Mouse (Mus musculus) lung, embryonic 16.5 days (tissue): Measurements from ENCODE around the gene Wdr27. TPM values are rescaled to one million over a fixed set of nuclear protein-coding genes. Genes with fewer than 3 reads are reported as not detected.
"Not testable (repeated sequence)": the region's sequence is repeated elsewhere in the genome, so short reads cannot be mapped to it uniquely, and the experiment has no call there.

Experiments used
- ATAC-seq: fragments of 200-750 bp; cut with Nextera tagmentation; 2 replicates; pipeline ENCODE4 v1.8.0; 2017; ENCODE audit warnings: low read depth, mild to moderate bottlenecking, moderate library complexity
- H3K27ac ChIP-seq: fragments of 300-500 bp; sonication (generic); 2 replicates; pipeline ENCODE4 v1.5.1; 2014; ENCODE audit warnings: mild to moderate bottlenecking, control low read depth, low read length
- H3K27me3 ChIP-seq: fragments of 300-500 bp; sonication (generic); 2 replicates; pipeline ENCODE4 v1.6.1; 2014; ENCODE audit warnings: low read depth, low read length, mixed read lengths; ENCODE audit not compliant: control insufficient read depth, insufficient read depth
- H3K36me3 ChIP-seq: fragments of 300-500 bp; sonication (generic); 2 replicates; pipeline ENCODE4 v1.6.1; 2014; ENCODE audit warnings: low read length; ENCODE audit not compliant: control insufficient read depth, insufficient read depth
- H3K4me1 ChIP-seq: fragments of 300-500 bp; sonication (generic); replicated peaks from 2 replicates; pipeline ENCODE4 v1.6.1; 2014; ENCODE audit warnings: low read length, mixed read lengths; ENCODE audit not compliant: control insufficient read depth, insufficient read depth
- H3K4me2 ChIP-seq: fragments of 300-500 bp; sonication (generic); 2 replicates; pipeline ENCODE4 v1.6.1; 2014; ENCODE audit warnings: low read depth, low read length, control low read depth
- H3K4me3 ChIP-seq: fragments of 300-500 bp; sonication (generic); 2 replicates; pipeline ENCODE4 v1.5.1; 2014; ENCODE audit warnings: mild to moderate bottlenecking, low read length, control low read depth
- H3K9ac ChIP-seq: fragments of 300-500 bp; sonication (generic); 2 replicates; pipeline ENCODE4 v1.6.1; 2014; ENCODE audit warnings: low read length, control low read depth
- H3K9me3 ChIP-seq: fragments of 300-500 bp; sonication (generic); 2 replicates; pipeline ENCODE4 v1.6.1; 2016; ENCODE audit warnings: low read length; ENCODE audit not compliant: control insufficient read depth
- WGBS: fragments of 180-500 bp; shearing (Covaris S2); extraction: QIAGEN DNeasy Blood & Tissue Kit; methylation state at CpG from one replicate; pipeline ENCODE4 v1.1.7; 2014; 5-methylcytosine and 5-hydroxymethylcytosine counted together
- polyA plus RNA-seq: library from polyadenylated mRNA; unstranded; fragments of >200 nt; fragmentation: Nextera tagmentation; extraction: Ambion mirVana; gene quantifications from 2 replicates; pipeline ENCODE4 v1.2.1, GENCODE M21; 2015

Gene Wdr27
- polyA plus RNA-seq, 1 experiment from 2014 or later: 11.1 TPM

GRCm38 (mm10) chr17:14935280-14935679, 7.7 kb downstream of the Wdr27 start:
- H3K4me1 ChIP-seq, H3K4me2 ChIP-seq, H3K9ac ChIP-seq, H3K9me3 ChIP-seq, H3K27me3 ChIP-seq, H3K4me3 ChIP-seq, H3K27ac ChIP-seq, ATAC-seq, H3K36me3 ChIP-seq: not testable (repeated sequence)
- WGBS: 70% methylated on average over 10 of the region's 14 CpGs

GRCm38 (mm10) chr17:14931469-14931868, 11.5 kb downstream of the Wdr27 start:
- Histone ChIP-seq H3K9ac (no peak overlapping the region), H3K9me3 (no peaks in the 10 kb centered on the region), H3K27ac (no peak overlapping the region), H3K4me2 (no peak overlapping the region), H3K36me3 (no peaks in the 10 kb centered on the region), H3K4me1 (no peaks in the 10 kb centered on the region), H3K27me3 (no peaks in the 10 kb centered on the region), H3K4me3 (no peak overlapping the region)
- no peak for ATAC-seq
- 73% methylated on average over 5 of the region's 5 CpGs for WGBS

- no peaks in the 10 kb centered on the region for H3K4me1 ChIP-seq
- 68% methylated on average over 7 of the region's 7 CpGs for WGBS
- no peak overlapping the region for H3K4me3 ChIP-seq
- no peak for ATAC-seq
- no peaks in the 10 kb centered on the region for H3K36me3 ChIP-seq
- H3K27me3 ChIP-seq: no peaks in the 10 kb centered on the region
- no peak overlapping the region for H3K27ac ChIP-seq
- no peak overlapping the region for H3K9ac ChIP-seq
- no peaks in the 10 kb centered on the region for H3K9me3 ChIP-seq
- no peak overlapping the region for H3K4me2 ChIP-seq
Measured at GRCm38 (mm10) chr17:14930697-14931096, 12.3 kb downstream of the Wdr27 start.

DNA sequence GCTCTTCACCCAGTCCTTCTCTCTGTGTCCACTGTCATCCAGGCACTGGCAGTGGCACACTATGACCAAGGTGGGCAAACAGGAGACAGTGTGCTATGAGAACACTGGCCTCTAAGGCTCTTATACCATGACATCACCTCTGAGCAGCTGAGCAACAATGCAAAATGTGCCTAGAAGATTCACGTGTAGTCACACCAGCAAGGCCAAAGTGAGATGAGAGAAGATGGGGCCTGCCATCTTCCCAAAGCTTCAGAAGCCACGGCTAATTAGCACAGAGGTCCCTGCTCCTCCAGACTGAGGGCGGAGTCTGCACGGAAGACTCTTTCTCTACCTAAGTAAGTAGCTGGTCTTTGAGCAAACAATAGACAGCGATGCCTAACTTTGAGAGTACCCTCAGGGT, 14.3 kb downstream of the Wdr27 start:
- no peak overlapping the region for H3K27ac ChIP-seq
- H3K9me3 ChIP-seq: no peaks in the 10 kb centered on the region
- no peak overlapping the region for H3K9ac ChIP-seq
- no peaks in the 10 kb centered on the region for H3K4me1 ChIP-seq
- no peak for ATAC-seq
- H3K4me2 ChIP-seq: no peak overlapping the region
- 61% methylated on average over 5 of the region's 5 CpGs for WGBS
- no peak overlapping the region for H3K4me3 ChIP-seq
- H3K36me3 ChIP-seq: no peaks in the 10 kb centered on the region
- H3K27me3 ChIP-seq: no peaks in the 10 kb centered on the region

DNA sequence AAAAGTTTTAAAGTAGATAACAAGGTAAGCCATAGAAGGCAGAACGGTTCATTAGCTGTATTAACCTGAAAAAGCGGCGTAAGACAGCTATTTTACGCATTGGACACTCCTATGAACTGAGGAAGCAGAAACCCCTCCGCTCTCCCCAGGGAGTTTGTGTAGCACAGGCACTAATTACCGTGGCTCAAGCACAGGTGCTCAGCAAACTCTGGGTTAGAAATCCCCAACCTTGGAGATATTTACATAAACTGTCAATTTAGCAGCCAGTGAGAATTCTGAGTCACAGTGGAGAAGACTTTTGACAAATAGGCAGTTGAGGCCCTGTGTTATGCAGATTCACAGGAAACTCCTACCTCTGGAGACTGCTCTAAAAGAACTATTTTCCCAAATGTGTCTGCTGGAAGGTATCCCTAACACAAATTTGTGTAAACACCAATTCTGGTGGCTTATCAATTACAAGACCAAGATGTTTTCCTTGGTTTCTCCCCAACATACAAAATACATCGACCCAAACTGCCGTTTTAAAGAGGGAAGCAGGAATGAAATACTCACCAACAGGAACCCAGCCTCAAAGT, 15.2 kb downstream of the Wdr27 start:
- Histone ChIP-seq H3K27ac (no peak overlapping the region), H3K4me1 (no peaks in the 10 kb centered on the region), H3K36me3 (no peaks in the 10 kb centered on the region), H3K4me2 (no peak overlapping the region), H3K9ac (no peak overlapping the region), H3K27me3 (no peaks in the 10 kb centered on the region), H3K4me3 (no peak overlapping the region), H3K9me3 (no peaks in the 10 kb centered on the region)
- 72% methylated on average over 8 of the region's 8 CpGs for WGBS
- no peak for ATAC-seq

- Histone ChIP-seq H3K9me3 (no peaks in the 10 kb centered on the region), H3K9ac (no peak overlapping the region), H3K27me3 (no peaks in the 10 kb centered on the region), H3K36me3 (no peaks in the 10 kb centered on the region), H3K27ac (no peak overlapping the region), H3K4me3 (no peak overlapping the region), H3K4me1 (no peaks in the 10 kb centered on the region), H3K4me2 (no peak overlapping the region)
- ATAC-seq: no peak
- WGBS: 44% methylated on average over 6 of the region's 6 CpGs
Measured at GRCm38 (mm10) chr17:14921582-14921981, 21.4 kb downstream of the Wdr27 start.

- no peaks in the 10 kb centered on the region for H3K27me3 ChIP-seq
- no peaks in the 10 kb centered on the region for H3K36me3 ChIP-seq
- 73% methylated on average over 8 of the region's 8 CpGs for WGBS
- no peaks in the 10 kb centered on the region for H3K9me3 ChIP-seq
- H3K9ac ChIP-seq: no peak overlapping the region
- no peak overlapping the region for H3K4me3 ChIP-seq
- ATAC-seq: no peak
- no peaks in the 10 kb centered on the region for H3K4me1 ChIP-seq
- H3K4me2 ChIP-seq: no peak overlapping the region
- H3K27ac ChIP-seq: no peak overlapping the region
Measured at GRCm38 (mm10) chr17:14917866-14918265, 25.1 kb downstream of the Wdr27 start.

DNA sequence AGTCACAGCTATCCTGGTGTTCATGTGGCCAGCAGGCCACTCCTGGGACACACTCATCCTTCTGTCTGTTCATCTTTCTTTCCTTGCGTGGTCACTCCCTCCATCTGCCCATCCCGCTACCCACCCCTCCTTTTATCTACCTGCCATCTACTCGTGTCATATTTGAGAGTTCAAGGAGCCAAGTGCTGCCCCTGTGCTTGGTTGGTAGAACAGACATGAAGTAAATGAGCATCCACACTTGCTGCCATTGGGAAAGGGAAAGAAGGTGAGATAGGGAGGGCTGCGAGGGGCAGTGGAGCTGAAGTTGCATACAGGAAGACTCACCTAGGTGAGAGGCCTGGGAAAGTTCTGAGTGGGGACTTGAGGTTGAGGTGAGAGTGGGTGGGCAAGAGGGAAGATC, 28.6 kb downstream of the Wdr27 start:
- Histone ChIP-seq H3K9ac (no peak overlapping the region), H3K9me3 (no peaks in the 10 kb centered on the region), H3K27me3 (no peaks in the 10 kb centered on the region), H3K36me3 (no peaks in the 10 kb centered on the region), H3K4me2 (no peak overlapping the region), H3K27ac (no peak overlapping the region), H3K4me1 (no peaks in the 10 kb centered on the region), H3K4me3 (no peak overlapping the region)
- 78% methylated on average over 4 of the region's 4 CpGs for WGBS
- ATAC-seq: no peak

DNA sequence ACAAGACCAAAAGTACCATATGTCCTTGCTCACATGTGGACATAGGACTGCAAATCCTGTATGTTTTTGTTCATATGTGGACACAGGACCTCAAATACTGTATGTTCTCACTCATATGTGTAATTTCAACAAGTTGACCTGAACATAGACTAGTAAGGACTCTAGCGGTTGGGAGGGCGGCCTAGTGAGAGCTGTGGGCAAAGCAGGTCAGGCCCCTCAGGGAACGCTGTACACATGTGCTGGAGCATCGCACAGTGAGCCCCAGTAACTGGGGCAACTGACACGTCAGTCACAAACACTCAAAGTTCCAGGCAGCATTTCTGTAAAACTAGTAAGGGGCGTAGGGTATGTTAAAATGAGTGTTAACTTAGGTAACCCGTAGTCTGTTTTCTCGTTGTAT, 30.0 kb downstream of the Wdr27 start:
- no peaks in the 10 kb centered on the region for H3K4me1 ChIP-seq
- no peaks in the 10 kb centered on the region for H3K27me3 ChIP-seq
- H3K27ac ChIP-seq: no peak overlapping the region
- H3K9me3 ChIP-seq: no peaks in the 10 kb centered on the region
- H3K36me3 ChIP-seq: no peaks in the 10 kb centered on the region
- no peak for ATAC-seq
- no peak overlapping the region for H3K4me2 ChIP-seq
- WGBS: 83% methylated on average over 8 of the region's 8 CpGs
- no peak overlapping the region for H3K4me3 ChIP-seq
- no peak overlapping the region for H3K9ac ChIP-seq

- no peak overlapping the region for H3K9ac ChIP-seq
- H3K4me3 ChIP-seq: no peak overlapping the region
- H3K9me3 ChIP-seq: no peaks in the 10 kb centered on the region
- ATAC-seq: no peak
- no peak overlapping the region for H3K27ac ChIP-seq
- H3K27me3 ChIP-seq: no peaks in the 10 kb centered on the region
- H3K4me2 ChIP-seq: no peak overlapping the region
- no peaks in the 10 kb centered on the region for H3K4me1 ChIP-seq
- WGBS: 46% methylated on average over 6 of the region's 6 CpGs
- no peaks in the 10 kb centered on the region for H3K36me3 ChIP-seq
Measured at GRCm38 (mm10) chr17:14912420-14912819, 30.5 kb downstream of the Wdr27 start.
